Mouse (Mus musculus): Measurements from ENCODE around the gene Rasef.

DNA sequence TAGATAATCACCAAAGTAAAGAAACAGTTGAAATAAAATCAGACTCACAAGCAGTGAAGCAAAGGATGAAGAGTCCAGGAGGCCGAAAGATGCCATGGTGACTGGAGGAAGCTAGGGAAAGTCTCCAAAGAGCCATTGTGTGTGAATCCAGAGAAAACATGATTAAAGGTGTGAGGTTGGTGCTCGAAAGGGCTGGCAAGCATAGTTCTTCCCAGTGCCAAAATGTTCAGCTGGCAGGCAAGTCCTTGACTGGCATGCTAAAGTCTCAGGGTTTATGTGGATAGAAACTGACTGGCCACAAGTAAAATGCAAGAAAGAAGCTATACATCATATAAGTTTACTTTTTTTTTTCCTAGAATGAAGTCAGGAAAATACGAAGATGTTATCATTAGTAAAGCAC lies 22.6 kb downstream of the Rasef start:
- TF ChIP-seq CTCF (IDR thresholded peaks at IDR 0.05; ENCODE audit: extremely low read depth, insufficient read depth, low read length) (no peak), POLR2A (IDR thresholded peaks at IDR 0.05; ENCODE audit: extremely low read depth, insufficient read depth, low read length) (no peak)
